Mouse (Mus musculus) MEL (cell line): ENCODE data around the gene Nck2. TPM values are rescaled to one million over a fixed set of nuclear protein-coding genes. Genes with fewer than 3 reads are reported as not detected.

ENCODE experiments used
- DNase-seq: peaks from one replicate; pipeline ENCODE4 v3.0.0; 2011; ENCODE audit warnings: low read depth, low spot score
- H3K27ac ChIP-seq: 2 replicates; pipeline ENCODE4 v1.5.1; 2012; ENCODE audit warnings: low read depth, mild to moderate bottlenecking, control low read depth, low read length, moderate library complexity; ENCODE audit not compliant: control insufficient read depth
- H3K27me3 ChIP-seq, 2 experiments: fragments of 150-350 bp in 1 of 2; sonication (generic) in 1 of 2; 2 replicates each; pipeline ENCODE4 v1.6.1; 2012; ENCODE audit warnings: low read length in 2 of 2, mild to moderate bottlenecking in 2 of 2, improper control_type of control experiment in 1 of 2, moderate library complexity in 1 of 2; ENCODE audit not compliant: insufficient read depth in 2 of 2, control insufficient read depth in 1 of 2
- H3K36me3 ChIP-seq, 2 experiments: 2 replicates each; pipeline ENCODE4 v1.6.1; 2012 to 2014; ENCODE audit warnings: low read length in 2 of 2, improper control_type of control experiment in 1 of 2, inconsistent platforms in 1 of 2, mild to moderate bottlenecking in 1 of 2; ENCODE audit not compliant: insufficient read depth in 2 of 2, control insufficient read depth in 1 of 2
- H3K4me1 ChIP-seq, 2 experiments: fragments of 150-350 bp in 1 of 2; sonication (generic) in 1 of 2; 2 replicates each; pipeline ENCODE4 v1.6.1; 2012; ENCODE audit warnings: low read length in 2 of 2, improper control_type of control experiment in 1 of 2, mild to moderate bottlenecking in 1 of 2; ENCODE audit not compliant: insufficient read depth in 2 of 2, control insufficient read depth in 1 of 2
- H3K4me3 ChIP-seq, 2 experiments: fragments of 150-350 bp in 1 of 2; sonication (generic) in 1 of 2; 2 replicates each; pipeline ENCODE4 v1.5.1; 2012; ENCODE audit warnings: low read depth in 2 of 2, low read length in 2 of 2, mild to moderate bottlenecking in 2 of 2, moderate library complexity in 2 of 2, control low read depth in 1 of 2, improper control_type of control experiment in 1 of 2; ENCODE audit not compliant: control insufficient read depth in 1 of 2, insufficient read depth in 1 of 2
- H3K79me2 ChIP-seq: 2 replicates; pipeline ENCODE4 v1.6.1; 2012; ENCODE audit warnings: mild to moderate bottlenecking, low read length, moderate library complexity; ENCODE audit not compliant: control insufficient read depth, poor library complexity, insufficient read depth
- H3K9ac ChIP-seq: 2 replicates; pipeline ENCODE4 v1.6.1; 2012; ENCODE audit warnings: low read depth, mild to moderate bottlenecking, control low read depth, low read length, moderate library complexity; ENCODE audit not compliant: control insufficient read depth, poor library complexity, severe bottlenecking
- H3K9me3 ChIP-seq: fragments of 150-350 bp; sonication (generic); replicated peaks from 2 replicates; pipeline ENCODE4 v1.6.1; 2012; ENCODE audit warnings: mild to moderate bottlenecking, low read length, improper control_type of control experiment, moderate library complexity; ENCODE audit not compliant: insufficient read depth
- CHD1 ChIP-seq: IDR thresholded peaks from 2 replicates; pipeline ENCODE4 v1.6.1; 2012; ENCODE audit warnings: low read depth, mild to moderate bottlenecking, inconsistent platforms, low read length, improper control_type of control experiment
- CHD2 ChIP-seq: IDR thresholded peaks from 2 replicates; pipeline ENCODE4 v1.6.1; 2011; ENCODE audit warnings: low read length, improper control_type of control experiment
- EP300 ChIP-seq, 2 experiments: IDR thresholded peaks; 2 replicates each; pipeline ENCODE4 v1.6.1; 2011; ENCODE audit warnings: improper control_type of control experiment in 2 of 2, low read length in 2 of 2, low read depth in 1 of 2, mild to moderate bottlenecking in 1 of 2
- GABPA ChIP-seq: IDR thresholded peaks from 2 replicates; pipeline ENCODE4 v1.6.1; 2012; ENCODE audit warnings: low read depth, mild to moderate bottlenecking, inconsistent platforms, low read length, improper control_type of control experiment, moderate library complexity
- GATA1 ChIP-seq: IDR thresholded peaks from 2 replicates; pipeline ENCODE4 v1.6.1; 2011; ENCODE audit warnings: low read depth, low read length, improper control_type of control experiment
- MAFK ChIP-seq: IDR thresholded peaks from 2 replicates; pipeline ENCODE4 v1.6.1; 2011; ENCODE audit warnings: low read depth, mild to moderate bottlenecking, low read length, improper control_type of control experiment, borderline replicate concordance
- MAZ ChIP-seq: IDR thresholded peaks from 2 replicates; pipeline ENCODE4 v1.6.1; 2012; ENCODE audit warnings: low read depth, mild to moderate bottlenecking, inconsistent platforms, low read length, improper control_type of control experiment
- MEF2A ChIP-seq: IDR thresholded peaks from 2 replicates; pipeline ENCODE4 v1.6.1; 2014; ENCODE audit warnings: low read depth, mild to moderate bottlenecking, inconsistent platforms, low read length, improper control_type of control experiment; ENCODE audit not compliant: poor library complexity, insufficient replicate concordance, severe bottlenecking; ENCODE audit errors: extremely low read depth
- MXI1 ChIP-seq: IDR thresholded peaks from 2 replicates; pipeline ENCODE4 v1.6.1; 2011; ENCODE audit warnings: mild to moderate bottlenecking, low read depth, low read length, improper control_type of control experiment
- MYB ChIP-seq: IDR thresholded peaks from 2 replicates; pipeline ENCODE4 v1.6.1; 2011; ENCODE audit warnings: mild to moderate bottlenecking, low read depth, low read length, improper control_type of control experiment
- NELFE ChIP-seq: IDR thresholded peaks from 2 replicates; pipeline ENCODE4 v1.6.1; 2011; ENCODE audit warnings: low read depth, low read length, improper control_type of control experiment
- POLR2AphosphoS2 ChIP-seq: IDR thresholded peaks from 2 replicates; pipeline ENCODE4 v1.6.1; 2011; ENCODE audit warnings: low read length, improper control_type of control experiment
- POLR2AphosphoS5 ChIP-seq: IDR thresholded peaks from 2 replicates; pipeline ENCODE4 v1.6.1; 2012; ENCODE audit warnings: low read depth, borderline replicate concordance, mild to moderate bottlenecking, inconsistent platforms, low read length, moderate library complexity, mixed read lengths
- RCOR1 ChIP-seq: IDR thresholded peaks from 2 replicates; pipeline ENCODE4 v1.6.1; 2012; ENCODE audit warnings: low read depth, mild to moderate bottlenecking, inconsistent platforms, low read length, improper control_type of control experiment
- TCF12 ChIP-seq: IDR thresholded peaks from 2 replicates; pipeline ENCODE4 v1.6.1; 2014; ENCODE audit warnings: low read depth, mild to moderate bottlenecking, inconsistent platforms, low read length, improper control_type of control experiment, moderate library complexity
- UBTF ChIP-seq: IDR thresholded peaks from 2 replicates; pipeline ENCODE4 v1.6.1; 2012; ENCODE audit warnings: low read depth, mild to moderate bottlenecking, inconsistent platforms, low read length, improper control_type of control experiment, moderate library complexity, borderline replicate concordance; ENCODE audit not compliant: insufficient read depth
- USF2 ChIP-seq, 2 experiments: IDR thresholded peaks; 2 replicates each; pipeline ENCODE4 v1.6.1; 2011 to 2012; ENCODE audit warnings: improper control_type of control experiment in 2 of 2, low read length in 2 of 2, borderline replicate concordance in 1 of 2, inconsistent platforms in 1 of 2, low read depth in 1 of 2, mild to moderate bottlenecking in 1 of 2; ENCODE audit not compliant: insufficient read depth in 1 of 2
- ZNF384 ChIP-seq: IDR thresholded peaks from 2 replicates; pipeline ENCODE4 v1.6.1; 2012; ENCODE audit warnings: low read depth, mild to moderate bottlenecking, inconsistent platforms, low read length, improper control_type of control experiment
- polyA plus RNA-seq, 2 experiments: library from polyadenylated mRNA; stranded (reverse) in 1 of 2; unstranded in 1 of 2; fragments of >175 nt in 1 of 2; fragments of >200 nt in 1 of 2; gene quantifications; 2 replicates each; pipeline versions ENCODE4 v1.2.1 to v1.2.4; 2012; ENCODE audit warnings: low replicate concordance in 2 of 2, low read depth in 1 of 2; ENCODE audit not compliant: insufficient read length in 2 of 2, insufficient read depth in 1 of 2, missing spikeins in 1 of 2
- total RNA-seq: library from RNA; depleted of rRNA; stranded (reverse); fragments of 300-350 nt; gene quantifications from 2 replicates; pipeline ENCODE4 v1.2.3, GENCODE M21; 2012

Nck2 gene
- total and polyA plus RNA-seq, 3 experiments, result 9.4 to 12.4 TPM; not detected in 1

DNA sequence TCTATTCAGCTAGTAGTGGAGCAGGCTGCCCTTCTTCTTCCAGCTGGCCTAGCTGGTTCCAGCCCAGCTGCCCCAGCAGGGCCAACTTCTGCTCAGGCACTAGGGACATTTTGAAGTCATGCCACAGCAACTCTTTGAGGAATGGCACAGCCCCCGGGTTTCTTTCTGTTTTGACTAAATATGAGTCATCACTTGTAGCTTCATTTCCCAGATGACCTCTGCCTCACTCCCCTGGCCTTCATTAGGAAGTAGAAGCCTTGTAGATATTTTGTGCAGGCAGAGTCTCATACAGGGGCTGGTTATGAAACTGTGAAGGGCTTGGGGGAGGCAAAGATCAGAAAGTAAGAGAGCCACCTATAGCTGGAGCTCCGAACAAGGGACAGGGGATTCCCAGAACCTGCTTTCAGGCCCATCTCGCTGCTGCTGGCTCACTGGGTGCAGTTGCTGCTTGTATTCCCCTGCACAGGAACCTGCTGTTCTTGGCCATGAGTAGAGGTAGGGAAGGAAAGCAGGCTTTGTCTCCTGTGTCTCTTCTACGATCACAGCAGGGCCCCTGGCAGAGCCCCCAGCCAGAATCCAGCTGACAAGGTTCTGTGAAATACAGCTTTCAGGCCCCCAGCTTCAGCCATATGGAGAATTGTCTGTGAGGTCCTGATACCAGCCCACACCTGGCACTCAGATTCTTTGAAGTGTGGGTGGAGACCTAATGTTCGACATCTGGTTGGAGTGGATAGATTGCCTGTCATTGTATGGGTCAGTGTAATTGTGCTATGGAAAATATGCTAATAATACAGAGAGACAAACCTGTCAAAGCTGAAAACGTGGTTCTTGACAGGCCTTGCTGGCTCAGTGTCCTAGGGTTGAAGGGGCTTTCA lies 30.4 kb downstream of the Nck2 start:
- H3K4me3 ChIP-seq, result peak overlapping the region in 1 of 2 experiments; percentile 19; a peak in 2 of 4 replicates
- no peak for TF ChIP-seq GATA1
- no peak for TF ChIP-seq CHD2
- TF ChIP-seq TCF12, result no peak
- no peak for TF ChIP-seq GABPA
- no peak for TF ChIP-seq ZNF384
- no peak for TF ChIP-seq MEF2A
- TF ChIP-seq NELFE, result no peak
- no peak for TF ChIP-seq POLR2AphosphoS5
- TF ChIP-seq UBTF, result no peak
- TF ChIP-seq MXI1, result no peak
- TF ChIP-seq MYB, result no peak
- TF ChIP-seq MAZ, result no peak
- no peak for TF ChIP-seq RCOR1
- TF ChIP-seq USF2 (IDR thresholded peaks at IDR 0.05; ENCODE audit: borderline replicate concordance in 1 of 2, insufficient read depth in 1 of 2, low read depth in 1 of 2, low read length in 2 of 2), result no peak
- no peak for TF ChIP-seq POLR2AphosphoS2
- TF ChIP-seq CHD1, result no peak
- no peak; a peak in 1 of 4 replicates for TF ChIP-seq EP300 (IDR thresholded peaks at IDR 0.05; ENCODE audit: low read depth in 1 of 2, low read length in 2 of 2)
- TF ChIP-seq, all 39 proteins: peak for 0
- peaks cover 3% of the 10 kb centered on the region; the same call in 1 of the 2 replicates for H3K79me2 ChIP-seq
- no peaks in the 10 kb centered on the region for H3K9me3 ChIP-seq
- peaks cover 7 to 39% of the 10 kb centered on the region in 2 experiments for H3K4me1 ChIP-seq
- H3K36me3 ChIP-seq, result peaks cover 0 to 39% of the 10 kb centered on the region in 2 experiments; a peak in 2 of 4 replicates
- peak overlapping the region; percentile 77 for H3K27ac ChIP-seq
- no peaks in the 10 kb centered on the region for H3K27me3 ChIP-seq
- peak overlapping the region; percentile 36 for H3K9ac ChIP-seq
- no peak for DNase-seq

DNA sequence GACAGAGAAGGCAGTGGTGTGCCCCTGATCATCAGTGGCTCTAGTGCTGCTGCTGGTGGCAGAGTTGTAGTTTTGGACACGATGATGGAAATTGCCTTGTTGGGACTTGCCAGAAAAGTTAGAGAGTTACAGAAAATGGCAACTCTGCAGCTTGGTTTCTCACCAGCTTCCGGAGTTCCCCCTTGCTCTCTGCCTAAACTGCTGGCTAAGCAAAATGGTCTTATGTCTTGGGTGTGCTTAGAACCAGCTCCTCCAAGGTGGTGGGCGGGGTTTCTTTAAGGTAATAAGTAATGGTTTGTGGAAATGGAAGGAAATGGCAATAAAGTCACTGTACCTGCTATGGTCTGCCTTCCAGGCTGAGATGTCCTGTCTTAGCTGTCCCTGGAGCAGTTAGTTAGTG lies 33.6 kb downstream of the Nck2 start:
- Histone ChIP-seq H3K27ac (no peak overlapping the region), H3K9ac (no peak overlapping the region), H3K36me3 (peaks cover 0 to 21% of the 10 kb centered on the region in 2 experiments; a peak in 2 of 4 replicates), H3K27me3 (no peaks in the 10 kb centered on the region), H3K4me1 (peaks cover 0 to 19% of the 10 kb centered on the region in 2 experiments; a peak in 2 of 4 replicates), H3K9me3 (no peaks in the 10 kb centered on the region), H3K79me2 (no peaks in the 10 kb centered on the region; the same call in 1 of the 2 replicates), H3K4me3 (no peak overlapping the region)
- no peak for DNase-seq
- peak; percentile 94 for TF ChIP-seq MAFK
- TF ChIP-seq MEF2A, result no peak
